Mouse (Mus musculus): ENCODE data around the gene Myo6. TPM values are rescaled to one million over a fixed set of nuclear protein-coding genes. Genes with fewer than 3 reads are reported as not detected.

Gene Myo6
- total RNA-seq, 2 experiments from 2014 or later, result 57.4 to 60.5 TPM

GRCm38 (mm10) chr9:80233831-80234455 lies 69.1 kb downstream of the Myo6 start:
- no peak for DNase-seq (ENCODE audit: low spot score in 2 of 2)

- DNase-seq (ENCODE audit: low spot score in 2 of 2), result no peak
These were observed 72.5 kb downstream of the Myo6 start for GRCm38 (mm10) chr9:80237184-80237799.

GRCm38 (mm10) chr9:80241719-80242118 lies 76.9 kb downstream of the Myo6 start:
- no peak for DNase-seq (ENCODE audit: low spot score in 2 of 2)

GRCm38 (mm10) chr9:80252146-80252545 lies 87.3 kb downstream of the Myo6 start:
- DNase-seq (ENCODE audit: low spot score in 2 of 2), result no peak

GRCm38 (mm10) chr9:80253241-80253640 lies 88.4 kb downstream of the Myo6 start:
- no peak for DNase-seq (ENCODE audit: low spot score in 2 of 2)

GRCm38 (mm10) chr9:80256561-80256960 lies 91.7 kb downstream of the Myo6 start:
- DNase-seq (ENCODE audit: low spot score in 2 of 2), result no peak

GRCm38 (mm10) chr9:80258396-80258795 lies 93.6 kb downstream of the Myo6 start:
- DNase-seq (ENCODE audit: low spot score in 2 of 2), result no peak

- DNase-seq (ENCODE audit: low spot score in 2 of 2), result no peak
These were observed 96.1 kb downstream of the Myo6 start for GRCm38 (mm10) chr9:80260905-80261304.

- DNase-seq (ENCODE audit: low spot score in 2 of 2), result no peak
These were observed 97.7 kb downstream of the Myo6 start for GRCm38 (mm10) chr9:80262367-80263026.

GRCm38 (mm10) chr9:80266086-80266485 lies 101.3 kb downstream of the Myo6 start:
- no peak for DNase-seq (ENCODE audit: low spot score in 2 of 2)

- DNase-seq (ENCODE audit: low spot score in 2 of 2), result no peak
These were observed 101.7 kb downstream of the Myo6 start for GRCm38 (mm10) chr9:80266507-80266906.

GRCm38 (mm10) chr9:80269596-80269995 lies 104.8 kb downstream of the Myo6 start:
- peak in 1 of 2 experiments; percentile 15 for DNase-seq (ENCODE audit: low spot score in 2 of 2)

GRCm38 (mm10) chr9:80272951-80273350 lies 108.1 kb downstream of the Myo6 start:
- DNase-seq (ENCODE audit: low spot score in 2 of 2), result no peak

- no peak for DNase-seq (ENCODE audit: low spot score in 2 of 2)
These were observed 110.4 kb downstream of the Myo6 start for GRCm38 (mm10) chr9:80275053-80275771.

GRCm38 (mm10) chr9:80275772-80276134 lies 110.9 kb downstream of the Myo6 start:
- DNase-seq (ENCODE audit: low spot score in 2 of 2), result no peak

GRCm38 (mm10) chr9:80277157-80277556 lies 112.3 kb downstream of the Myo6 start:
- DNase-seq (ENCODE audit: low spot score in 2 of 2), result no peak

GRCm38 (mm10) chr9:80277770-80278169 lies 112.9 kb downstream of the Myo6 start:
- DNase-seq (ENCODE audit: low spot score in 2 of 2), result no peak

GRCm38 (mm10) chr9:80280724-80281123 lies 115.9 kb downstream of the Myo6 start:
- DNase-seq (ENCODE audit: low spot score in 2 of 2), result no peak

GRCm38 (mm10) chr9:80282426-80282825 lies 117.6 kb downstream of the Myo6 start:
- DNase-seq (ENCODE audit: low spot score in 2 of 2), result no peak

GRCm38 (mm10) chr9:80284539-80285174 lies 119.8 kb downstream of the Myo6 start:
- DNase-seq (ENCODE audit: low spot score in 2 of 2), result no peak

- no peak for DNase-seq (ENCODE audit: low spot score in 2 of 2)
These were observed 122.0 kb downstream of the Myo6 start for GRCm38 (mm10) chr9:80286845-80287244.

Data from left cerebral cortex, adult 18-20 months (tissue).